Mouse (Mus musculus) gastrocnemius, postnatal 36 days (tissue): ENCODE results near the gene Kcnk4. TPM values are rescaled to one million over a fixed set of nuclear protein-coding genes. Genes with fewer than 3 reads are reported as not detected.
A peak's percentile ranks its signal among the peaks of the same experiment; 100 is the strongest.

Experiments
- DNase-seq, 2 experiments: peaks; one replicate each; pipeline ENCODE4 v3.0.0; 2022
- intact Hi-C: fragments of 180-260 bp; cut with DNase I; formaldehyde crosslinking; loops from one replicate; pipeline ENCODE4 v1.15.1; 2025
- total RNA-seq, 2 experiments: library from RNA; stranded (reverse); gene quantifications; 2 replicates each; pipeline ENCODE4 v1.2.3; 2021

Gene Kcnk4
- total RNA-seq, 2 experiments from 2014 or later: not detected

DNA sequence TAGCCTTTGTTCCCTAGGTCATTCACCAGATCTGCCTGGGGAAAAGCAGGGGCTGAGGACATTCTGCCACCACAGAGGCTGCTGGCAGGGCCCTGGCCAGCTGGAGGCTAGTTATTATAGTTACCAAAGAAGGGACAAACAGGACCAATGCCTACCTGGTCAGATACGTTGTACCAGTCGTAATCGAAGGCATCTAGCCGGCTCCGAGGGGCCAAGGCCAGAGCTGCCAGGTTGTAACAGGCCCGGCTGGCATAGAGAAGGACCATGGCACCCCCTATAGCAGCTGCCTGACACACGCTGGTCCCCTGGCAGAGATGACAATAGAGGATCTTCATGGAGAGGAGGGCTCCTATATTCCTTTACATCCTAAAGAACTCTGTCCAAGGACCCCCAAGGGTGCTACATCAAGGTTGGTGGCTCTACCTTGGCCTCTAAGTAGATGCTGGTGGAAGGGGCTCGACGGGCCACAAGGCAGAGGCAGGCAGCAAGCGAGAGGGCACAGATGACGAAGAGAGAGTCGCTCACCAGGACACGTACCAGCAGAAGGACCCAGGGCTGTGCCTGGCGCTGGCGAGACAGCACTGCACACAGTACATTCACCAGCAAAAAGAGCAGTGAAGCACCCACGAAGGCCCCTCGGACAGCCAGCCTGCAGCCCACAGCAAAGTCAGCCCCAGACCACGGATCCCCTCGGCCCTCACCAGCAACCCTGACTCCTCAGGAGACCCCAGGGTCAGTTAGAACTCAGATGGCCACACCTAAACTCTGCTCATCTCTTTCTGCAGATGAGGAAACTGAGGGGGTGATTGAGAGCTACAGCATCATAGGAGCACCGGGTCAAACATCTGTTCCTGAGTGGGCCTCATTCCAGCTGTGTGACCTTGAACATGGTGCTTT is 5.0 kb upstream of the Kcnk4 start:
- intact Hi-C loops: loop anchor here (2.0 kb wide), 1 partner anchor 15 kb away; no protein-coding TSS in a partner anchor
- no peak for DNase-seq

- DNase-seq: no peak
- intact Hi-C loops: no loop called here
Observed at GRCm38 (mm10) chr19:6937541-6938465, 3.5 kb upstream of the Kcnk4 start.

- intact Hi-C loops: no loop called here
- DNase-seq: no peak
Observed at GRCm38 (mm10) chr19:6936299-6936698, 2.0 kb upstream of the Kcnk4 start.

GRCm38 (mm10) chr19:6933436-6934194 is 700 bp downstream of the Kcnk4 start:
- intact Hi-C loops: loop anchor here (5.0 kb wide), 1 partner anchor 84 kb away; the partner anchor contains the start of gene Fermt3

GRCm38 (mm10) chr19:6933102-6933435 is 1.2 kb downstream of the Kcnk4 start:
- intact Hi-C loops: loop anchor here (5.0 kb wide), 1 partner anchor 84 kb away; the partner anchor contains the start of gene Fermt3
- no peak for DNase-seq

More at GRCm38 (mm10) chr19:6933436-6934194, 700 bp downstream of the Kcnk4 start:
- no peak for DNase-seq

GRCm38 (mm10) chr19:6932018-6932417 is 2.3 kb downstream of the Kcnk4 start:
- DNase-seq: no peak
- intact Hi-C loops: loop anchor here (5.0 kb wide), 1 partner anchor 85 kb away; the partner anchor contains the start of gene Fermt3

DNA sequence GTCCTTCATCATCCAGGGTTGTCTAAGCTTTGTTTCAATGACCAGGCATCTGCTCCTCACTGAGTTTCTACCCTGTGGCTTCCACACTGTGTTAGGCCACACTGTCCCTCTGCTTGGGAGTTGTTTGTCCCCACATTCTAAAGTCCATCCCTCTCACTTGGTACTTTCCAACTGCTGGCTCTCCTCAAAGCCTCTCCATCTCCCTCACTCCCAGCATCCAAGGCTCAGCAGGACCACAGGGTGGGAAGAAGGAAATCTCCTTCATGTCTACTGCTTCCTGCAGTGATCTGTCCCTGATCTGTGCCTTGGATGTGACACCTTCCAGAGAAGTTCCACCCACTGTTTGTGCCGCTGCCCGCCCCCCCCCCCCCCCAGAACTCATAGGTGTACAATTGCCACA is 3.3 kb downstream of the Kcnk4 start:
- DNase-seq: no peak
- intact Hi-C loops: loop anchor here (5.0 kb wide), 1 partner anchor 86 kb away; the partner anchor contains the start of gene Fermt3

GRCm38 (mm10) chr19:6928080-6928479 is 6.2 kb downstream of the Kcnk4 start:
- DNase-seq: no peak
- intact Hi-C loops: no loop called here

GRCm38 (mm10) chr19:6926559-6927255 is 7.6 kb downstream of the Kcnk4 start:
- intact Hi-C loops: no loop called here

DNA sequence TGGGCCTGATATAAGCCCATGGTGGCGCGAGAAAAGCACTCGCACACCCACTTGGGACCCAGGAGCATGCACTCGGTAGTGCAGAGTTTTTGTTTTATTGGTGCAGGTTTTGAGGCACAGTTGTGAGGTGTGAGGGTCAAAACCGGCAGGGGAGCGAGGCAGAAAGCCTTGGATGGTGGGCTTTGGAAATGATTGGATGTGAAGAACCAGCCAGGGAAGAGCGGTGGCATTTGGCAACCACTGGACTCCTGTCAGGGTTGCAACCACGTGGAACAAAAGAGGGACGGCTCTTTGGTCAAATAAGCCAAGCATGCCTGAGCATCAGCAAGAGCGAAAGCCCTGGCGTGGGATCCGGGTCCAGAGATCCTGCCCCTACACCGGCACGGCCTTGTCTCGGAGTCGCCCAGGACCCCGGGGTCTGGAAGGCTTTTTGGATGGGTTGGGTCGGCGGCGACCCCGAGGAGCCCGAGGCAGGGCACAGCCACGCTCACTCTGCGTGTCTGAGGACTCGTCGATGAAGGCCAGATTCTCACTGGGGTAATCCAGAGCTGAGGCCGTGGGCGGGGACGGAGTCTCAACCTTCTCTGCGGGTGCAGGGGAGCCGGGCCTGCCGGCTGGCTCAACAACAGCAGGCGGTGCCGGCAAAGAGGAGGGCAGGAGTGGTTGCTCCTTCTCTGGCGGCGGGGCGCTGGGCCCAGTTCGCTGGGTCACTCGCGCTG is 8.5 kb downstream of the Kcnk4 start:
- intact Hi-C loops: loop anchor here (2.0 kb wide), 1 partner anchor 43 kb away; no protein-coding TSS in a partner anchor

More at GRCm38 (mm10) chr19:6926559-6927255, 7.6 kb downstream of the Kcnk4 start:
- DNase-seq: no peak

GRCm38 (mm10) chr19:6925307-6925573 is 9.1 kb downstream of the Kcnk4 start, which contains the start of gene Catsperz:
TSS of gene Catsperz (minus strand) at chr19:6925380.
- intact Hi-C loops: loop anchor here (2.0 kb wide), 1 partner anchor 44 kb away; no protein-coding TSS in a partner anchor
- DNase-seq: no peak

More for the DNA sequence above, 8.5 kb downstream of the Kcnk4 start:
- no peak for DNase-seq

GRCm38 (mm10) chr19:6924461-6925306 is 9.6 kb downstream of the Kcnk4 start:
- intact Hi-C loops: loop anchor here (2.0 kb wide), 1 partner anchor 44 kb away; no protein-coding TSS in a partner anchor
- peak; percentile 79 to 83 for DNase-seq

- DNase-seq: no peak
- intact Hi-C loops: no loop called here
Observed at GRCm38 (mm10) chr19:6922901-6923735, 11.2 kb downstream of the Kcnk4 start.

DNA sequence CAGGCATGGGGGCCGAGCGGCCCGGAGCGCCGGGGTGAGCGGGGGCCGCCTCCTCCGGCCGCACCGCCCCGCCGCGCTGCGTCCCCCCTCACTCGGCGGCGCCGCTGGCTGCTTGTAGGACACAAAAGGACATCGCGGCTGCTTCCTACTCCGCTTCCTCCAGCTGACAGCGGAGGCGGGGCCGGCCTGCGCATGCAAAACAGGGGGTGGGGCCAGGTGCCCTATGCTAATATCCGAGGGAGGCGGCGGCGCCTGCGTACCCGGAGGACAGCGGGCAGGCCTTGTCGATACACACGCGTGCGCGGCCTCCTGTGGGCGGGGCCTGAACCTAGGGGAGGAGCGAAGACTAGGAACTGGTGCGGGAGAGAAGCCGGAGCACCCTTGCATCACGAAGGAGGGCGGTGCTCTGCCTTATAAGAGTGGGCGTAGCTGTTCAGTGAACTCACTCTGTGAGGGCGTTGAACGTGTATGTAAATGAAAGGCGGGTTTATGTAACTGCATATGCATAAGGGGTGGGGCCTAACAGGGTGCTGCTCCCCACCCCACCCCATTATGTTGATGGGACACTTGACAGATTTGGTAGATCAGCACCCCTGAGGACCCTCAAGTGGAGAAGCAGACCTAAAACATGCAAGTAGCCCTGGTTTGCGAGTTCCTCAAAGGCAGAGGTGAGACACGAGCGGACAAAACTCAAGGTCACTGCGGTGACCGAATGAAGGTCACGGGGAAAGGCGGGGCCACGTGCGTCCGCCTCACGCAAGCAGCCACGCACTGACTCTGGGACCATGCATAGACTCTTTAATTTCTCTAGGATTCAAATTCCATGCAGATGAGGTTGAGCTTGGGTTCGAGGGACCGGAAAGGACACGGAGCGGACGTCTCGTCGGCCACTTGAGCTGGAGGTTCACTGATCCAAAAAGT is 12.4 kb downstream of the Kcnk4 start, which contains the start of gene Esrra:
Gene Esrra (minus strand): TSS at position 167 of the 921 bp plus-strand sequence.
- peak; percentile 100 for DNase-seq
- intact Hi-C loops: no loop called here

- peak in 1 of 2 experiments; percentile 49 for DNase-seq
- intact Hi-C loops: no loop called here
Observed at GRCm38 (mm10) chr19:6920741-6921636, 13.3 kb downstream of the Kcnk4 start.
